Mouse (Mus musculus) myocyte (in vitro differentiated cells): ENCODE results near the gene Siglece.

Source experiments
- E2F4 ChIP-seq: IDR thresholded peaks from one replicate; pipeline ENCODE4 v1.6.1; 2011; ENCODE audit warnings: mild to moderate bottlenecking, control low read depth, moderate library complexity; ENCODE audit not compliant: insufficient read depth
- MAX ChIP-seq: IDR thresholded peaks from one replicate; pipeline ENCODE4 v1.6.1; 2011; ENCODE audit warnings: low read depth, mild to moderate bottlenecking, control low read depth
- POLR2A ChIP-seq: IDR thresholded peaks from one replicate; pipeline ENCODE4 v1.6.1; 2011; ENCODE audit warnings: low read depth, mild to moderate bottlenecking, control low read depth, moderate library complexity; ENCODE audit not compliant: insufficient read length

- TF ChIP-seq POLR2A = no peak
- TF ChIP-seq E2F4 = no peak
- no peak for TF ChIP-seq MAX
Observed at GRCm38 (mm10) chr7:43633940-43634339, 26.0 kb downstream of the Siglece start.
